Mouse (Mus musculus) liver, embryonic 14.5 days (tissue): ENCODE data around the gene Cdc37.

Source experiments
- CTCF ChIP-seq: IDR thresholded peaks from 2 replicates; pipeline ENCODE4 v1.5.1; 2016; ENCODE audit warnings: antibody characterized with exemption, low read depth, control low read depth
- EP300 ChIP-seq: IDR thresholded peaks from 2 replicates; pipeline ENCODE4 v1.6.1; 2016; ENCODE audit warnings: antibody characterized with exemption, low read depth

GRCm38 (mm10) chr9:21138386-21138785, 11.4 kb downstream of the Cdc37 start:
- TF ChIP-seq CTCF (no peak), EP300 (no peak)
